ENCODE assay signal across 11 mouse cellular contexts in the genomic region with DNA sequence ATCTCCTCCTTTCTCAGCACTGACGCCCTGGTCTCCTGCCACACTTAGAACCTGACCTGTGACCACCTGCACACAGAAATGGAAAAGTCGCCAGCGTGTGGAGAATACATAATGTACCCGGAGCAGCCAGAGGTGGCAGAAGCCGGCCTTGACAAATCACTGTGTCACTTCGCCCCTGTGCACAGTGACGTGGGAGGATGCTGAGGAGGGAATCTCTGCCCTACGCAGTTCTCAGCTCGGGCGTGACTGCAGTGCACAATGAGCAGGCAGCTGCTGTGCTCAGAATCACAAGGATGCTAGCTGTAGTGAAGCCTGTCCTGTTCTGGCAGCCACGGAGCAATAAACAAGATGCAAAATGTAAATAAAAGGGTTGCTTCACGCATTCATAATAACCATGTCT.
DNase-seq lines count a peak whose midpoint lies in the region; ATAC-seq and TF ChIP-seq lines count a peak whose summit lies in the region.
"Had no signal": no experiment of that assay in that cellular context is flagged by ENCODE, and none has a peak within 500 bp of the region (broad histone marks: within the 10 kb centered on the region; RNA-seq: fewer than 3 reads in every experiment).

No protein-coding gene starts in this region.

- 18% methylated on average over 12 of the region's 12 CpGs for WGBS in hindbrain, embryonic 13.5 days
- 61% methylated on average over 12 of the region's 12 CpGs for WGBS in midbrain, embryonic 11.5 days
- WGBS in intestine, postnatal 0 days: 65% methylated on average over 12 of the region's 12 CpGs

- H3K4me1 ChIP-seq in hindbrain, embryonic 13.5 days (replicated peaks): peaks cover 20% of the 10 kb centered on the region
- no peaks in the 10 kb centered on the region for H3K4me1 ChIP-seq in midbrain, embryonic 11.5 days (ENCODE audit: control insufficient read depth, insufficient read depth, low read length)
- no peaks in the 10 kb centered on the region for H3K4me1 ChIP-seq in intestine, postnatal 0 days (replicated peaks; ENCODE audit: control insufficient read depth, insufficient read depth, low read length)
- H3K4me1 ChIP-seq: limb, embryonic 13.5 days had no signal

- peak overlapping the region; percentile 58; the same call in 1 of the 2 replicates for H3K9ac ChIP-seq in hindbrain, embryonic 13.5 days
- H3K9ac ChIP-seq in midbrain, embryonic 11.5 days (ENCODE audit: low read length): no peak overlapping the region
- no peak overlapping the region for H3K9ac ChIP-seq in intestine, postnatal 0 days (ENCODE audit: low read depth, low read length)
- H3K9ac ChIP-seq: limb, embryonic 13.5 days had no signal

- H3K36me3 ChIP-seq in hindbrain, embryonic 13.5 days: no peaks in the 10 kb centered on the region
- no peaks in the 10 kb centered on the region for H3K36me3 ChIP-seq in midbrain, embryonic 11.5 days (ENCODE audit: control insufficient read depth, insufficient read depth, low read length)
- H3K36me3 ChIP-seq in intestine, postnatal 0 days (ENCODE audit: control insufficient read depth, insufficient read depth): no peaks in the 10 kb centered on the region
- H3K36me3 ChIP-seq: limb, embryonic 13.5 days had no signal

- H3K27me3 ChIP-seq in hindbrain, embryonic 13.5 days: no peaks in the 10 kb centered on the region
- H3K27me3 ChIP-seq in midbrain, embryonic 11.5 days (ENCODE audit: control insufficient read depth, insufficient read depth, low read length): no peaks in the 10 kb centered on the region
- no peaks in the 10 kb centered on the region for H3K27me3 ChIP-seq in intestine, postnatal 0 days (replicated peaks; ENCODE audit: control insufficient read depth, insufficient read depth, low read length)
- H3K27me3 ChIP-seq: limb, embryonic 13.5 days had no signal

- no peaks in the 10 kb centered on the region for H3K9me3 ChIP-seq in hindbrain, embryonic 13.5 days
- H3K9me3 ChIP-seq in midbrain, embryonic 11.5 days (ENCODE audit: control insufficient read depth, low read length): no peaks in the 10 kb centered on the region
- no peaks in the 10 kb centered on the region for H3K9me3 ChIP-seq in intestine, postnatal 0 days (ENCODE audit: control insufficient read depth)
- H3K9me3 ChIP-seq: limb, embryonic 13.5 days had no signal

- DNase-seq in ES-CJ7 (ENCODE audit: low read depth, low spot score): peak; percentile 12
- peak; percentile 2 for DNase-seq in cerebellum, adult 9-10 months
- no peak for DNase-seq in midbrain, embryonic 11.5 days (ENCODE audit: low spot score, missing footprints)
- no peak for DNase-seq in urinary bladder, postnatal 25 days (ENCODE audit: low spot score)
- no peak for DNase-seq in thymus, adult 18-20 months
- no peak for DNase-seq in c-Kit-positive CD71-positive TER-119-positive erythroid progenitor cells, embryonic 14.5 days (ENCODE audit: low spot score)

- no peak for TF ChIP-seq CTCF in intestine, postnatal 0 days (IDR thresholded peaks at IDR 0.05; ENCODE audit: low read depth)

- peak; percentile 98 for ATAC-seq in hindbrain, embryonic 13.5 days (ENCODE audit: low FRiP score)
- peak; percentile 89 for ATAC-seq in midbrain, embryonic 11.5 days (ENCODE audit: low FRiP score)
- ATAC-seq in intestine, postnatal 0 days: no peak

- H3K27ac ChIP-seq in hindbrain, embryonic 13.5 days: peak overlapping the region; percentile 90
- H3K27ac ChIP-seq in midbrain, embryonic 11.5 days (ENCODE audit: low read depth, low read length): no peak overlapping the region
- no peak overlapping the region for H3K27ac ChIP-seq in intestine, postnatal 0 days (ENCODE audit: low read depth, low read length)
- H3K27ac ChIP-seq: limb, embryonic 13.5 days had no signal

- peak overlapping the region; percentile 12 for H3K4me3 ChIP-seq in hindbrain, embryonic 13.5 days
- H3K4me3 ChIP-seq in midbrain, embryonic 11.5 days (ENCODE audit: low read depth, low read length): no peak overlapping the region
- H3K4me3 ChIP-seq in intestine, postnatal 0 days (ENCODE audit: low read depth, low read length): no peak overlapping the region
- H3K4me3 ChIP-seq: erythroblast, embryonic 14.5 days; limb, embryonic 13.5 days; myocyte had no signal

- H3K4me2 ChIP-seq in hindbrain, embryonic 13.5 days: peak overlapping the region; percentile 45
- H3K4me2 ChIP-seq in midbrain, embryonic 11.5 days: no peak overlapping the region
- no peak overlapping the region for H3K4me2 ChIP-seq in intestine, postnatal 0 days (replicated peaks; ENCODE audit: low read depth)
- H3K4me2 ChIP-seq: limb, embryonic 13.5 days had no signal

Comparison
In these comparisons a context has a peak if more than half of its experiments do, and no peak if none do; other contexts are left out.
1. DNase-seq: peak in ES-CJ7 (single experiment) and cerebellum, adult 9-10 months (single experiment); none in midbrain, embryonic 11.5 days (single experiment), urinary bladder, postnatal 25 days (single experiment), thymus, adult 18-20 months (0 of 2) and c-Kit-positive CD71-positive TER-119-positive erythroid progenitor cells, embryonic 14.5 days (single experiment).